9 mouse cellular contexts compared by ENCODE assay signal in the genomic region with DNA sequence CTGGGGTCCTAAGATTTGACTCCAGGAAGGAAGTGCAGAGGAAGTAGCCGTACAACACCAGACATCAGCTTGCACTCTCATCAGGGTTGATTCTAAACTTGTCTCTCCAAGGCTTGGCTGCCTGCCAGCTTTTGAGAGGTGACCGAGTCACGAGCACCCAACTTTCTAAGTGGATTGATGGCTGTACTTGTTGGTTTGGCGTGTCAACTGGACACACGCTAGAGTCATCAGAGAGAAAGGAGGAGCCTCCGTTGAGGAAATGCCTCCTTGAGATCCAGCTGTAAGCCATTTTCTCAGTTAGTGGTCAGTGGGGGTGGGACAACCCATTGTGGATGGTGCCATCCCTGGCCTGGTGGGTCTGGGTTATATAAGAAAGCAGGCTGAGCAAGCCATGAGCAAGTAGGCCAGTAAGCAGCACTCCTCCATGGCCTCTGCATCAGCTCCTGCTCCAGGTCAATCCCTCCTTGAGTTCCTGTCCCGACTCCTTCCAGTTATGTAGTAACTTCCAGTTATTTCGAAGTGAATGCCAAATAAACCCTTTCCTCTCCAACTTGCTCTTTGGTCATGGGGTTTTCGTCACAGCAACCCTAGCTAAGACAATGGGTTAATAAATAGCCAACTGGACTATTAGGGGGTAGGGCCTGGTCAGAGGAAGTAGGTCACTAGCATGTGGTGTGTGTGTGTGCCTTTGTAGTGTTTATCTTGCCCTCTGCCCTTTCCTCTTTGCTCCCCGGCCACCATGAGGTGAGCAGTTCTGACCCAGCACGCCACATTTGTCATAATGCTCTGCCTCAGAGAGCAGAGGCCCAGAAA. TPM values are rescaled to one million over a fixed set of nuclear protein-coding genes. Genes with fewer than 3 reads are reported as not detected.
DNase-seq lines count a peak whose midpoint lies in the region; ATAC-seq and TF ChIP-seq lines count a peak whose summit lies in the region.
"Had no signal": no experiment of that assay in that cellular context is flagged by ENCODE, and none has a peak within 500 bp of the region (broad histone marks: within the 10 kb centered on the region; RNA-seq: fewer than 3 reads in every experiment).

No protein-coding gene starts in this region.

- H3K4me1 ChIP-seq in megakaryocyte, embryonic 14.5 days, result peaks cover 76% of the 10 kb centered on the region
- H3K4me1 ChIP-seq in small intestine, adult 2 months (ENCODE audit: control insufficient read depth, insufficient read depth, insufficient read length, low read length), result peaks cover 14% of the 10 kb centered on the region
- H3K4me1 ChIP-seq in hindbrain, embryonic 16.5 days (ENCODE audit: control insufficient read depth, insufficient read depth, low read depth, low read length), result no peaks in the 10 kb centered on the region
- H3K4me1 ChIP-seq: hindbrain, embryonic 12.5 days had no signal

- peak overlapping the region; percentile 41; the same call in 1 of the 2 replicates for H3K27ac ChIP-seq in small intestine, adult 2 months (ENCODE audit: insufficient read depth, low read depth, low read length)
- no peak overlapping the region for H3K27ac ChIP-seq in hindbrain, embryonic 16.5 days (ENCODE audit: low read depth, low read length)
- H3K27ac ChIP-seq: hindbrain, embryonic 12.5 days had no signal

- peak; percentile 78 to 86 for DNase-seq in heart, postnatal 10 days
- DNase-seq in kidney, postnatal 25 days, result peak; percentile 82 to 84
- no peak for DNase-seq in left cerebral cortex, adult 18-20 months (ENCODE audit: low spot score in 2 of 2)
- DNase-seq in frontal cortex, adult 2 months (ENCODE audit: extremely low spot score in 1 of 2, low spot score in 1 of 2), result no peak

- no peaks in the 10 kb centered on the region; the same call in 1 of the 2 replicates for H3K9me3 ChIP-seq in megakaryocyte, embryonic 14.5 days
- H3K9me3 ChIP-seq in hindbrain, embryonic 16.5 days (ENCODE audit: control insufficient read depth, low read length), result no peaks in the 10 kb centered on the region
- H3K9me3 ChIP-seq: hindbrain, embryonic 12.5 days had no signal

- H3K4me3 ChIP-seq in megakaryocyte, embryonic 14.5 days (replicated peaks), result peak overlapping the region; percentile 47
- H3K4me3 ChIP-seq in small intestine, adult 2 months (ENCODE audit: low read depth, low read length), result no peak overlapping the region
- no peak overlapping the region for H3K4me3 ChIP-seq in hindbrain, embryonic 16.5 days (ENCODE audit: low read length)
- H3K4me3 ChIP-seq: hindbrain, embryonic 12.5 days had no signal

- 43% methylated on average over 11 of the region's 11 CpGs for WGBS in small intestine, adult 2 months
- WGBS in hindbrain, embryonic 16.5 days, result 72% methylated on average over 11 of the region's 11 CpGs

- H3K4me2 ChIP-seq in hindbrain, embryonic 16.5 days (ENCODE audit: low read length), result no peak overlapping the region
- H3K4me2 ChIP-seq: hindbrain, embryonic 12.5 days had no signal

- TF ChIP-seq CTCF in small intestine, adult 2 months (IDR thresholded peaks at IDR 0.05; ENCODE audit: extremely low read depth, insufficient read length, insufficient replicate concordance, low read depth, low read length), result no peak

- no peaks in the 10 kb centered on the region for H3K36me3 ChIP-seq in megakaryocyte, embryonic 14.5 days (replicated peaks; ENCODE audit: low read length)
- no peaks in the 10 kb centered on the region for H3K36me3 ChIP-seq in small intestine, adult 2 months (ENCODE audit: control insufficient read depth, insufficient read depth, low read length)
- no peaks in the 10 kb centered on the region for H3K36me3 ChIP-seq in hindbrain, embryonic 16.5 days (ENCODE audit: control insufficient read depth, insufficient read depth, low read length)
- H3K36me3 ChIP-seq: hindbrain, embryonic 12.5 days had no signal

- H3K9ac ChIP-seq in hindbrain, embryonic 16.5 days (ENCODE audit: low read depth, low read length), result no peak overlapping the region
- H3K9ac ChIP-seq: hindbrain, embryonic 12.5 days had no signal

- no peak for TF ChIP-seq POLR2A in small intestine, adult 2 months (IDR thresholded peaks at IDR 0.05; ENCODE audit: low read depth, low read length)

- ATAC-seq in megakaryocyte, adult 5-6 weeks (ENCODE audit: poor library complexity, severe bottlenecking), result no peak
- ATAC-seq in hindbrain, embryonic 16.5 days, result no peak

- intact Hi-C loops in heart, postnatal 10 days (cut with DNase I), result loop anchor here (2.0 kb wide), 1 partner anchor 21 kb away; a partner anchor contains a TSS

- H3K27me3 ChIP-seq in megakaryocyte, embryonic 14.5 days (replicated peaks), result no peaks in the 10 kb centered on the region
- no peaks in the 10 kb centered on the region for H3K27me3 ChIP-seq in small intestine, adult 2 months (ENCODE audit: control insufficient read depth, insufficient read depth, low read length)
- no peaks in the 10 kb centered on the region for H3K27me3 ChIP-seq in hindbrain, embryonic 16.5 days (replicated peaks; ENCODE audit: control insufficient read depth, insufficient read depth, low read length)
- H3K27me3 ChIP-seq: hindbrain, embryonic 12.5 days had no signal

RNA-seq across cellular contexts. Expression of a gene that starts 21.1 kb away (rescaled TPM):
- polyA plus RNA-seq in megakaryocyte, embryonic 14.5 days (2012; ENCODE audit: insufficient read depth, low replicate concordance), result 24.2 and 52.6 TPM in 2 replicates
- total RNA-seq in megakaryocyte, adult 5-6 weeks (2015), result 100 and 106 TPM in 2 replicates
- total RNA-seq in megakaryocyte, adult 5-6 weeks (2017), result 65.5 and 74.0 TPM in 2 replicates
- 10 to 100 TPM; 77.7 to 79.8 TPM for total RNA-seq in heart, postnatal 10 days (2021)
- polyA plus RNA-seq in small intestine, adult 2 months (2012; rRNA removed), result 46.5 and 53.3 TPM in 2 replicates
- polyA plus RNA-seq in hindbrain, embryonic 16.5 days (2015; fragmentation: Nextera tagmentation; extraction: Ambion mirVana), result 127 and 137 TPM in 2 replicates
- 10 to 100 TPM; 37.7 to 41.6 TPM for total RNA-seq in left cerebral cortex, adult 18-20 months (2021)
- polyA plus RNA-seq in frontal cortex, adult 2 months (2012; rRNA removed), result 97.2 and 100 TPM in 2 replicates

RNA-seq across cellular contexts. Expression of a gene that starts 30.9 kb away (rescaled TPM):
- 331 and 373 TPM in 2 replicates for polyA plus RNA-seq in megakaryocyte, embryonic 14.5 days (2012; ENCODE audit: insufficient read depth, low replicate concordance)
- total RNA-seq in megakaryocyte, adult 5-6 weeks (2015), result 0.18 and 1.6 TPM in 2 replicates
- 0.26 and 0.49 TPM in 2 replicates for total RNA-seq in megakaryocyte, adult 5-6 weeks (2017)
- total RNA-seq in heart, postnatal 10 days (2021), result 10 to 100 TPM; 77.4 to 85.2 TPM
- polyA plus RNA-seq in small intestine, adult 2 months (2012; rRNA removed), result 24.8 and 64.0 TPM in 2 replicates
- 9.7 and 12.9 TPM in 2 replicates for polyA plus RNA-seq in hindbrain, embryonic 16.5 days (2015; fragmentation: Nextera tagmentation; extraction: Ambion mirVana)
- 10 to 100 TPM; 14.8 to 24.1 TPM for total RNA-seq in left cerebral cortex, adult 18-20 months (2021)
- 20.2 and 21.5 TPM in 2 replicates for polyA plus RNA-seq in frontal cortex, adult 2 months (2012; rRNA removed)

Comparison
In these comparisons a context has a peak if more than half of its experiments do, and no peak if none do; other contexts are left out.
1. DNase-seq: peak in heart, postnatal 10 days (2 of 2) and kidney, postnatal 25 days (2 of 2); none in left cerebral cortex, adult 18-20 months (0 of 2) and frontal cortex, adult 2 months (0 of 2).